8 mouse cellular contexts compared by ENCODE assay signal in the genomic region with DNA sequence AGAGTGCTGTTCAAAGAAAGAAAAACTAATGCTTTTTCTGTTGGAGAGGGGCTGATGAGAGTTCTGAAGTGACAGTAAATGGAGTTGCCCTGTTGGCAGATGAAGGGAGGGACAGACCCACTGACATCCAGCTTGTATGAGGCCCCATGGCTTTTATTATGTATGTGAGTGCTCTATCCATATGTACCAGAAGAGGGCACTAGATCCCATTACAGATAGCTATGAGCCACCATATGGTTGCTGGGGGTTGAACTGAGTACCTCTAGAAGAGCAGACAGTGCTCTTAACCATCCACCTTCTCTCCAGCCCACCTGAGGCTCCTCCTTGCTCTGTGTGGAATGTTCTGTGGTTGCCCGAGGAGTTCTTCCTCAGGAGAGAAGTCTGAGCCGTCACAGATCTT. TPM values are rescaled to one million over a fixed set of nuclear protein-coding genes. Genes with fewer than 3 reads are reported as not detected.
DNase-seq lines count a peak whose midpoint lies in the region; TF ChIP-seq lines count a peak whose summit lies in the region.

No protein-coding gene starts in this region.

- TF ChIP-seq CTCF in left cerebral cortex, adult 2 months (IDR thresholded peaks at IDR 0.05): peak; percentile 64

- DNase-seq in left cerebral cortex, adult 2 months (ENCODE audit: extremely low spot score in 1 of 2, low spot score in 2 of 2): no peak
- DNase-seq in left cerebral cortex, adult 11 months (ENCODE audit: low spot score): no peak
- DNase-seq in ES-CJ7 (ENCODE audit: low read depth, low spot score): peak; percentile 69
- DNase-seq in c-Kit-positive CD71-positive TER-119-negative erythroid progenitor cells, embryonic 14.5 days (ENCODE audit: low read depth): peak; percentile 33
- DNase-seq in lung, postnatal 10 days: peak; percentile 26
- no peak for DNase-seq in adrenal gland, adult 8-10 months
- no peak for DNase-seq in heart, adult 9 months (ENCODE audit: low spot score in 2 of 2)
- DNase-seq in frontal cortex, postnatal 36 days (ENCODE audit: low spot score in 2 of 2): no peak

- intact Hi-C loops in left cerebral cortex, adult 2 months (cut with DNase I): no loop called here

- no peak overlapping the region for H3K4me3 ChIP-seq in left cerebral cortex, adult 2 months

- H3K27ac ChIP-seq in left cerebral cortex, adult 2 months: no peak overlapping the region

RNA-seq across cellular contexts. Expression of a gene that starts 6.3 kb away (rescaled TPM):
- total RNA-seq in left cerebral cortex, adult 2 months (2021): 1 to 10 TPM; 6.9 to 7.3 TPM
- 1 to 10 TPM; 2.4 to 5.1 (median 3.2) TPM for total RNA-seq in adrenal gland, adult 8-10 months (2022)

RNA-seq across cellular contexts. Expression of a gene that starts 6.7 kb away (rescaled TPM):
- 10 to 100 TPM; 81.9 to 84.4 TPM for total RNA-seq in left cerebral cortex, adult 2 months (2021)
- 100 to 1,000 TPM in 3 of 4 experiments, 10 to 100 TPM in 1; 98.3 to 137 (median 105) TPM for total RNA-seq in adrenal gland, adult 8-10 months (2022)

Comparison
In these comparisons a context has a peak if more than half of its experiments do, and no peak if none do; other contexts are left out.
1. DNase-seq: peak in ES-CJ7 (single experiment), c-Kit-positive CD71-positive TER-119-negative erythroid progenitor cells, embryonic 14.5 days (single experiment) and lung, postnatal 10 days (single experiment); none in left cerebral cortex, adult 2 months (0 of 2), left cerebral cortex, adult 11 months (single experiment), adrenal gland, adult 8-10 months (single experiment), heart, adult 9 months (0 of 2) and frontal cortex, postnatal 36 days (0 of 2).